8 mouse cellular contexts compared by ENCODE assay signal in genomic region chr11:120349986-120350702, GRCm38 (mm10). TPM values are rescaled to one million over a fixed set of nuclear protein-coding genes. Genes with fewer than 3 reads are reported as not detected.
DNase-seq lines count a peak whose midpoint lies in the region; ATAC-seq and TF ChIP-seq lines count a peak whose summit lies in the region.

No protein-coding gene starts in this region.

- peak overlapping the region; percentile 100 for H3K9ac ChIP-seq in forebrain, embryonic 12.5 days
- peak overlapping the region; percentile 92 for H3K9ac ChIP-seq in neural tube, embryonic 15.5 days (replicated peaks)

- H3K27me3 ChIP-seq in forebrain, embryonic 12.5 days: no peaks in the 10 kb centered on the region
- H3K27me3 ChIP-seq in neural tube, embryonic 15.5 days (replicated peaks): no peaks in the 10 kb centered on the region
- H3K27me3 ChIP-seq in thymus, adult 2 months (ENCODE audit: control insufficient read depth, insufficient read depth, low read length): no peaks in the 10 kb centered on the region

- H3K36me3 ChIP-seq in forebrain, embryonic 12.5 days (replicated peaks): peaks cover 14% of the 10 kb centered on the region
- peaks cover 4% of the 10 kb centered on the region for H3K36me3 ChIP-seq in neural tube, embryonic 15.5 days
- peaks cover 9% of the 10 kb centered on the region for H3K36me3 ChIP-seq in thymus, adult 2 months (ENCODE audit: control insufficient read depth, insufficient read depth, low read length)

- intact Hi-C loops in heart, postnatal 10 days (cut with DNase I): loop anchor here (2.0 to 5.0 kb wide), 2 partner anchors 37 to 117 kb away; partner anchors contain the start of gene Bahcc1

- peaks cover 51% of the 10 kb centered on the region for H3K4me1 ChIP-seq in forebrain, embryonic 12.5 days
- H3K4me1 ChIP-seq in lung, adult 2 months (ENCODE audit: control insufficient read depth, insufficient read depth, low read length): peaks cover 36% of the 10 kb centered on the region
- peaks cover 50% of the 10 kb centered on the region for H3K4me1 ChIP-seq in neural tube, embryonic 15.5 days
- peaks cover 43% of the 10 kb centered on the region for H3K4me1 ChIP-seq in thymus, adult 2 months (replicated peaks; ENCODE audit: control insufficient read depth, insufficient read depth, low read length)

- TF ChIP-seq POLR2A in lung, adult 2 months (IDR thresholded peaks at IDR 0.05; ENCODE audit: borderline replicate concordance, extremely low read depth, low read depth, low read length): peak; percentile 72; the same call in 1 of the 2 replicates
- peak; percentile 38; the same call in 1 of the 2 replicates for TF ChIP-seq POLR2A in thymus, adult 2 months (IDR thresholded peaks at IDR 0.05; ENCODE audit: control insufficient read depth, extremely low read depth, insufficient read depth, low read length, poor library complexity)

- no peaks in the 10 kb centered on the region for H3K9me3 ChIP-seq in forebrain, embryonic 12.5 days
- no peaks in the 10 kb centered on the region for H3K9me3 ChIP-seq in neural tube, embryonic 15.5 days (replicated peaks)

- peak; percentile 28 to 40 for DNase-seq in CD8-positive naive resting alpha-beta T cell, adult 2 months (ENCODE audit: low read depth in 2 of 2, low spot score in 2 of 2)
- DNase-seq in brain, embryonic 18.5 days (ENCODE audit: low read depth, low spot score): peak; percentile 70
- peak; percentile 95 to 98 for DNase-seq in heart, postnatal 10 days
- peak; percentile 83 for DNase-seq in large intestine, adult 2 months (ENCODE audit: low read depth, low spot score)
- DNase-seq in lung, adult 2 months: peak; percentile 92
- peak; percentile 62 for DNase-seq in thymus, adult 2 months

- peak overlapping the region; percentile 99 for H3K27ac ChIP-seq in forebrain, embryonic 12.5 days
- peak overlapping the region; percentile 100 for H3K27ac ChIP-seq in neural tube, embryonic 15.5 days (replicated peaks)
- peak overlapping the region; percentile 66 for H3K27ac ChIP-seq in thymus, adult 2 months (ENCODE audit: control insufficient read depth, insufficient read depth, low read length)

- H3K4me3 ChIP-seq in forebrain, embryonic 12.5 days (replicated peaks): peak overlapping the region; percentile 100
- peak overlapping the region; percentile 77 for H3K4me3 ChIP-seq in lung, adult 2 months (replicated peaks; ENCODE audit: extremely low read depth, low read depth, low read length)
- H3K4me3 ChIP-seq in neural tube, embryonic 15.5 days (replicated peaks): peak overlapping the region; percentile 98
- peak overlapping the region; percentile 86 for H3K4me3 ChIP-seq in thymus, adult 2 months (ENCODE audit: control insufficient read depth, insufficient read depth, low read length)

- H3K4me2 ChIP-seq in forebrain, embryonic 12.5 days: peak overlapping the region; percentile 80
- peak overlapping the region; percentile 92 for H3K4me2 ChIP-seq in neural tube, embryonic 15.5 days

- TF ChIP-seq CTCF in lung, adult 2 months (IDR thresholded peaks at IDR 0.05; ENCODE audit: insufficient read depth, low read length): no peak
- no peak for TF ChIP-seq CTCF in thymus, adult 2 months (IDR thresholded peaks at IDR 0.05; ENCODE audit: borderline replicate concordance, control insufficient read depth, extremely low read depth, insufficient read depth, low read length, poor library complexity)

- peak; percentile 80 for ATAC-seq in forebrain, embryonic 12.5 days (ENCODE audit: low FRiP score)
- peak; percentile 53 for ATAC-seq in neural tube, embryonic 15.5 days (ENCODE audit: low FRiP score)

- under 1% methylated on average over 68 of the region's 68 CpGs for WGBS in forebrain, embryonic 12.5 days
- under 1% methylated on average over 68 of the region's 68 CpGs for WGBS in large intestine, adult 2 months
- WGBS in lung, adult 2 months: under 1% methylated on average over 68 of the region's 68 CpGs
- 4% methylated on average over 65 of the region's 68 CpGs for WGBS in neural tube, embryonic 15.5 days
- 6% methylated on average over 68 of the region's 68 CpGs for WGBS in thymus, adult 2 months

RNA-seq across cellular contexts. Expression of gene Actg1, which starts 1.8 kb away (rescaled TPM):
- polyA plus RNA-seq in forebrain, embryonic 12.5 days (2016; fragmentation: Nextera tagmentation; extraction: Ambion mirVana): 2,923 and 2,975 TPM in 2 replicates
- total RNA-seq in heart, postnatal 10 days (2021): 100 to 1,000 TPM; 691 to 703 TPM
- 1,539 and 1,751 TPM in 2 replicates for polyA plus RNA-seq in large intestine, adult 2 months (2012; rRNA removed)
- polyA plus RNA-seq in lung, adult 2 months (2012; rRNA removed): 941 and 1,175 TPM in 2 replicates
- 3,602 and 3,776 TPM in 2 replicates for polyA plus RNA-seq in neural tube, embryonic 15.5 days (2015; fragmentation: Nextera tagmentation; extraction: Ambion mirVana)
- 1,233 and 1,455 TPM in 2 replicates for polyA plus RNA-seq in thymus, adult 2 months (2012; rRNA removed)

RNA-seq across cellular contexts. Expression of gene Fscn2, which starts 11.2 kb away (rescaled TPM):
- polyA plus RNA-seq in forebrain, embryonic 12.5 days (2016; fragmentation: Nextera tagmentation; extraction: Ambion mirVana): 0.82 and 0.91 TPM in 2 replicates
- not detected for total RNA-seq in heart, postnatal 10 days (2021)
- polyA plus RNA-seq in large intestine, adult 2 months (2012; rRNA removed): not detected in 2 replicates
- polyA plus RNA-seq in lung, adult 2 months (2012; rRNA removed): 0.06 and 0.60 TPM in 2 replicates
- polyA plus RNA-seq in neural tube, embryonic 15.5 days (2015; fragmentation: Nextera tagmentation; extraction: Ambion mirVana): 0.64 and 1.4 TPM in 2 replicates
- polyA plus RNA-seq in thymus, adult 2 months (2012; rRNA removed): 0.19 and 0.37 TPM in 2 replicates

RNA-seq across cellular contexts. Expression of gene Faap100, which starts 28.4 kb away (rescaled TPM):
- 47.3 and 47.4 TPM in 2 replicates for polyA plus RNA-seq in forebrain, embryonic 12.5 days (2016; fragmentation: Nextera tagmentation; extraction: Ambion mirVana)
- total RNA-seq in heart, postnatal 10 days (2021): 10 to 100 TPM; 21.3 to 24.3 TPM
- 33.5 and 34.5 TPM in 2 replicates for polyA plus RNA-seq in large intestine, adult 2 months (2012; rRNA removed)
- 61.9 and 67.1 TPM in 2 replicates for polyA plus RNA-seq in lung, adult 2 months (2012; rRNA removed)
- 71.6 and 81.5 TPM in 2 replicates for polyA plus RNA-seq in neural tube, embryonic 15.5 days (2015; fragmentation: Nextera tagmentation; extraction: Ambion mirVana)
- 59.7 and 64.4 TPM in 2 replicates for polyA plus RNA-seq in thymus, adult 2 months (2012; rRNA removed)

Comparison
In these comparisons a context has a peak if more than half of its experiments do, and no peak if none do; other contexts are left out.
1. Peak in every context shown above with its lines: DNase-seq, ATAC-seq, H3K4me3 ChIP-seq and H3K27ac ChIP-seq.
2. DNase-seq: peak in every context shown above with its lines; median percentile 96 in heart, postnatal 10 days; 92 in lung, adult 2 months; 83 in large intestine, adult 2 months; 70 in brain, embryonic 18.5 days; 62 in thymus, adult 2 months; 34 in CD8-positive naive resting alpha-beta T cell, adult 2 months.